Mouse (Mus musculus): ENCODE measurements around the gene Lrp3.
A peak's percentile ranks its signal among the peaks of the same experiment; 100 is the strongest.
"Not testable (repeated sequence)": the region's sequence is repeated elsewhere in the genome, so short reads cannot be mapped to it uniquely, and the experiment has no call there.

The Lrp3 gene

DNA sequence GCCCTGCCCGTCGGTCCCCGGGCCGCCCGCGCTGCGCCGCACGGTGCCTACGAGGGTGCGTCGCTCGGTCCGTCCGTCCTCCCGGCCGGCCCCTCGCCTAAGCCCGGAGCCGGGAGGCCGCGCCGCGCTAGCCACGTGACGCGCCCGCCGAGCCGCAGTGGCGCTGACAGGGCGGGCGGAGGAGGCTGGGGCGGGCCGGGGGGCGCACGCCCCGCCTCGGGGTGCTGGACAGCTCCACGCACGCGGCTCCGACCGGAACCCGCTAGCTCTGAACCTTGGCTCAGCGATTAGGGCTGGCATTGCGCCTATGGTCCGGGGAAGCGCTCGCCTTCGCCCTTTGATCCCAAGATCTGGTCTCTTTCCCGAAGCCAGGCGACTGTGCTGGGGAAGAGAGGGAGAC is at the start of gene Lrp3:
Gene Lrp3, minus strand, starts transcription at position 274 of the 400 bp plus-strand sequence.
- DNase-seq (ENCODE audit: low read depth, low spot score): peak; percentile 86

DNA sequence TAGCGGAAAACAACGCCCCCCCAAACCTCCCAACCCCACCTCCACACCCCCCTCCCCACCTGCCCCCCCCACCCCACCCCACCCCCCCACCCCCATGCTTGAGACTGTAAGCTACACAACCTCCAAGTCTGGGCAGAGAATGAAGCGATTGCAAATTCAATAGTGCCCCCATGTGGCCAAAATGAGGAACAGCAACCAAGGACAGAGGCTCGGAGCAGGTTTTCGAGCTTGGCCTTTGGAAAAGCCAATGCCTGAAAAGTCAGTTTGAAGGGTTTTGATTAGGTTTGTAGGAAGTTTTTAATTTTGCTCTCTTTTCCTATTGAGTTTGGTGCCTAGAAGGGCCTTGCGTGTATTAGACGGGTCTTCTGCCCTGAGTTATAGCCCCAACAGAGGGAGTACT is 49.4 kb upstream of the Lrp3 start:
- peak; percentile 72 for DNase-seq (ENCODE audit: low read depth, low spot score)

DNA sequence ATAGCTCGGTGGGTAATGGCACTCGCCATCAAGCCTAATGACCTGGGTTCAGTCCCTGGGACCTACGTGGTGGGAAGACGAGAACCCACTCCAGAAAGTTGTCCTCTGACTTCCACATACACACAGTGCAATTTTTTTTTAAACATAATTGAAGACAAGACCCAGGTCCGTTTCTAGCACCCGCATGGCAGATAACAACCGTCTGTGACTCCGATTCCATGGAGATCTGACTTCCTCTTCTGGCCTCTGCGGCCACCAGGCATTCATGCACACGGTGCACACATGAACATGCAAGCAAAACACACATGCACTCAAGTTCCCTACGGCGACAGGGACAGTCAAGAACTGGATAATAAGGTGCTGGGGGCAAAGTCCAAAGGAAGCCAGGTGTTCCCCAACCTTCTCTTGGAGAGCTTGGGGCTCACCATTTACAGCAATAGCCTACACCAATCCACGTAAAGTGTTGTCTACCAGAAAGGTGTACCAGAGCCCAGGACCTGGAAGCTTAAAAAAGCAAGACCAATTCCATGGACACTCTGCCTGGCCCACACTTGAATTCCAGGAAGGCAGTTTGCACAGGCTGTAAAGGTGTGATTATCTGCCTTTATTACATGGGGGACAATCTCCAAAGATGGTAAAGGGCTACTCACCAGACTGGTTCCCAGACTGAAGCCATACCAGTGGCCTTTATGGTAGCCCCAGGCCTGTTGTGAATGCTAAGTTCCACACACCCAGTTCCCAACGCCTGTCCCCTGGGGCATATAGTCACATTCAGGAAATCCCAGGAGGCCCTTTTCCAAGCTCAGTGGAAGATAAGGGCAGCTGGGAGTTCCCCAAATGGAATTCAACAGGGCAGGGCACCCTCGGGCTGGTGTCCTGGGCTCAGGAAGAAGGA is 48.5 kb upstream of the Lrp3 start:
- no peak for DNase-seq (ENCODE audit: low read depth, low spot score)

DNA sequence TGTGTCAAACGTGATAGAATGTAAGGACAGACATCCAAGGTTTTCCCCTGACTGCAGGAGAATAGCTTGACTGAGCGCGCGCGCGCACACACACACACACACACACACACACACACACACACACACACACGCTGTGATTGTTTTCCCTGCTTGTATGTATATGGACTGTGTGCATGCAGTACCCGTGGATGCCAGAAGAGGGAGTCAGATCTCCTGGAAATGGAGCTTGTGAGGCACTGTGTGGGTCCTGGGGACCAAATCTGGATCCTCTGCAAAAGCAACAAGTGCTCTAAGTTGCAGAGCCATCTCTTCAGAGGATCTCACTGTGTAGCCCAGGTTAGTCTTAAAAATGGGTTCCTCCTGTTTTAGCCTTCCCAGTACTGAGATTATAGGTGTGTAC is 44.1 kb upstream of the Lrp3 start:
- no peak for DNase-seq (ENCODE audit: low read depth, low spot score)

DNA sequence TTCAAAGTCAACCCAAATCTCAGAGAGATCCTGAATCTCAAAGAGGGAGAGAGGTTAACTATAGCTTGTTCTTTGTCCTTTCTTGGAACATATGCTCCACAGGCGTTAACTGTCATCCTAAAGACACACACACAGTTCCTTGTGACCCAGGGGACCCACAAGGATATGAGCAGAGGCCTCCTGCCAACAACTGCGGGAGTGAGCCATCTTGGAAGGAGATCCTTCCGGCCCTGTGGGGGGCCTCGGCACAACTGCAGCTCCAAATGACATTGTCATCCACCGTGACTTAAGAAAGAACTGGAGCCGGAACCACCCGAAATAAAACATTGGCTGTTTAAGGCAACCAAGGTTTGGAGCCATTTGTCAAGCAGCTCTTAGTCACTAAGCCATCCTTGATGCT is 43.0 kb upstream of the Lrp3 start:
- no peak for DNase-seq (ENCODE audit: low read depth, low spot score)

DNA sequence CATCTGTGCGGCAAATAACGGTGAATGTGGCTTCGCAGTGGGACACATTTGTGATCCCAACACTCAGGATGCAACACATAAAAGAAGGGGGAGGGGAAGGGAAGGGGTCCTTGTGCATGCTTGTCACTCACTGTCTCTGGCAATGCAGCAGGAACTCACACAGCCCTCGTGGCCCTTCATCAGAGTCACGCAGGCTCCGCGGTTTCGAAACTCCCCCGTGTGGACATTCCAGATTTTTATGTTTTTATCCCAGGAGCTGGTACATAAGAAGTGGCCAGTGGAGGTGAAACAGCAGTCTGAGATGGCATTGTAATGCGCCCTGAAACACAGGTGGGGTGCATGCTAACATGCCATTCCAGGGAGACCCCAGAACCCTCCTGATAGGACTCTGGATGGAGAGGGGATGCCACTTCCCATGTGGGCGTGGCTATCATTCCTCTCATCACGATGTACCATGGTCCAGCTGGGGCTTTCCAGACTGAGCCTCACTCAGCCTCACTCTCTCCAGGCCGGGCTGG is 36.8 kb upstream of the Lrp3 start:
- peak; percentile 67 for DNase-seq (ENCODE audit: low read depth, low spot score)

DNA sequence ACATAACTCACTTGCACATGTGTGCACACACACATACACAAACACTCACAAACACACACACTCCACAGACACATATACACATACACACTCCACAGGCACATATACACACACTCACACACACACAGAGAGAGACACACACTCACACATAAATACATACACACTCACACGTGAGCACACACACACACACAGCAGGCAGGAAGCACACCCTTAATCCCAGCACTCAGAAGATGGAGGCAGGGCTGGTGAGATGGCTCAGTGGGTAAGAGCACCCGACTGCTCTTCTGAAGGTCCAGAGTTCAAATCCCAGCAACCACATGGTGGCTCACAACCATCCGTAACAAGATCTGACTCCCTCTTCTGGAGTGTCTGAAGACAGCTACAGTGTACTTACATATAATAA is 22.6 kb upstream of the Lrp3 start:
- not testable (repeated sequence) for DNase-seq (ENCODE audit: low read depth, low spot score)

DNA sequence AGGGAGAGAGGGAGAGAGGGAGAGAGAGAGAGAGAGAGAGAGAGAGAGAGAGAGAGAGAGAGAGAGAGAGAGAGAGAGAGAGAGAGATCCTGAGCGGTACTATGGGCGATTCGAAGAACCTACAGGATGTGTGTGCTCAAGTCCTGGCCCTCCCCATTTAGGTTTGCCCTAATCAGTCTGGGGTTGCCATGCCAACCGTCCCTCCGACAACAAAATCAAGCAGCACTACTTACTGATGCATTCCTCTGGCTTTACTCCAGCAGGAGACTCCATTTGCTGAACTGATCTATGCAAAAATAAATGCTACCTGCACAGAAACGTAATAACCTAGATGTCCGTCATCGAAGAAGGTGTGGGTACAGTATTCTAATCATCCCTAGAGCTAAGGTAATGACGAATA is 20.0 kb upstream of the Lrp3 start:
- peak; percentile 94 for DNase-seq (ENCODE audit: low read depth, low spot score)

DNA sequence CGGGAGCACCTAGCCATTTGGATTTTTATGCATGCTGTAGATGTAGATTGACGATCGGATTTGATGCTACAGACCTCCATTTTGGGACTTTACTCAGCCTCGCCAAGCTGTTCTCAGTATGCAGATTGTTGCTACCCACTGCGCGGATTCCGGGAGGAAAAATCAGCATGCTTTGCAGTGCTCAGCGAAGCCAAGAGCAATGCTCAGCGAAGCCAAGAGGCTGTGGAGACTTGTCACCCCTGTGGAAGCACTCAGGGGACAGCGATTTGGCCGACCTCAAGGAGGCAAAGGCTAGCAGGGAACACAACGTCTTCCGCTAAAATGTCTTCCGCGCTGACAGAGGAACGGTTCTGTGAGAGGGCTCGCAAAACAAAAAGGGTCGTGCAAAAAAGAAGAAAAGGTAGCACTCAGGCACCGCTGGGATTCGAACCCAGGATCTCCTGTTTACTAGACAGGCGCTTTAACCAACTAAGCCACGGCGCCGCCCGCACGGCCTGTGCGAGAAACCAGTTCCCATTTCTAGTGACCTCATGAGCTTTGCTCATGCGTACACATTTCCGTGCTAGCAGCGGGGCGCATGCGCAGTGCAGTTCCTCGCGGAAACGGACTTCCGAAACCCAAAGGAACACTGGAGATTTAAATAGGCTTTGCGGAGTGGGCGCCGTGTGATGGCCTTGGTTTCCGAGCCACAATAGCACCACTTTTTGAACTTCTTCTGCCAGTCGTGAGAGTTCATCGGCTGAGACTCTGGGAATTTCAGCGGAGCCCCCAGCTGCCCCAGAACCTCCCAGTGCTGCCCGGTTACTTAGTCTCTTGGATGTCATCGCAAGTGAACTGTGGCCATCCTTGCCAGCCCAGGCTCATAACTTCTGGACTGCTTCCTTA is 19.3 kb upstream of the Lrp3 start:
- peak; percentile 98 for DNase-seq (ENCODE audit: low read depth, low spot score)

DNA sequence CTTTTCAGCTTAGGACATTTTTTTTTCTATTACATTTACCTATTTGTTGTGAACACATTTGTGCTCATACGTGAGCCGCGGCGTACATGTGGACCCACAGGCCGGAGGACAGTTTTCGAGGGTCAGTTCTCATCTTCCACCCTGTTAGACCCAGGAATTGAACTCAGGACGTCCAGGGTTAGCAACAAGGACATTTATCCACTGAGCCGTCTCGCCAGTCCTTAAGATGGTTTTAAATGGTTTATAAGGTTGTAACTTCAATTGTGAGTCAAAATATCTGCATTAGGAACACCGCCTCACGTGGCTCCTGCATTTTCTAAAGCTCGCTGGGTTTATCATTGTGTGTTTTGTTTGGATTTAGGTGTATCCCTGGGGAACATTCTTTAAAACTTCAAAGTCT is 18.6 kb upstream of the Lrp3 start:
- peak; percentile 27 for DNase-seq (ENCODE audit: low read depth, low spot score)

DNA sequence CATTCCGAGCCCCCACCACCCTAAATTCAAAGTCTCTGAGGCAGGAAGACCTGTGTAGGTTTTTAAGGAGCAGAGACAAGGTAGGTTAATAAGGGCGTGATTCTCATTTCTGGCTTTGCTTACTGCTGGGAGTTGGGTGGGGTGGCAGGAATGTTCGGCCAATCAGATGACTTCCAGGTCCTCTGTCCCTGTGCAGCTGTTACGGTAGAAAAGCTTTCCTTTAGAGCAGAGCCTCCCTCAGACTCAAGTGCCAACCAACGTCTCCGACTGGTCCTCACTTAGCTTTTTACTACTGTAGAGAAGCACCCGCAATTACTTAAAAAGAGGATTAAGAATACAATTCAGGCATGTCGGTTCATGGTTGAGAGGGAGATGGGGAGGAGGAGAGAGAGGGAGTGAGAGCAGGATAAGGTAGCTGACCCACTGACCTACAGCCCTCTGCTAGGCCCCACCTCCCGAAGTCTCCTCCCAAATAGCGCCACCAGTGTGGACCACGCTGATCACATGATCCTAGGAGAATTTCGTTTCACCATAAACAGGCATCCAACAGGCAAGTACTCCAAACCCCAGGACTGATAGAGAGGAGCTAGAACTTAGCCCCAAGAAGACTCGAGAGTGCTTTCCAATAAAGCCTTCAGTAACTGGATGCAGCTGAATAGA is 17.6 kb upstream of the Lrp3 start:
- DNase-seq (ENCODE audit: low read depth, low spot score): no peak

DNA sequence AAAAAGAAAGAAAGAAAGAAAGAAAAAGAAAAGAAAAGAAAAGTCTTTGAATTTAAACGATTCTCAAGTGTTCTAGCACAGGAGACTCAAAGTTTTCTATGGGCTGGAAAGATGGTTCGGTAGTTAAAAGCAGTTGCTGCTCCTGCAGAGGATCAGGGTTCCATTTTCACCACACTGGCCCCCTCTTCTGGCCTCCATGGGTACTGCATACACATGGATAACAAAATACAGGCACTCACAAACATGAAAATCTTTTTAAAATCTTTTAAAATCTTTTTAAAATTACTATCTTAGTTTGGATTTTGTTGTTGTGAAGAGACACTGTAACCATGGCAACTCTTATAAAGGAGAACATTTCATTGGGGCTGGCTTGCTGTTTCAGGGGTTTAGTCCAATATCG is 15.0 kb upstream of the Lrp3 start:
- DNase-seq (ENCODE audit: low read depth, low spot score): no peak

DNA sequence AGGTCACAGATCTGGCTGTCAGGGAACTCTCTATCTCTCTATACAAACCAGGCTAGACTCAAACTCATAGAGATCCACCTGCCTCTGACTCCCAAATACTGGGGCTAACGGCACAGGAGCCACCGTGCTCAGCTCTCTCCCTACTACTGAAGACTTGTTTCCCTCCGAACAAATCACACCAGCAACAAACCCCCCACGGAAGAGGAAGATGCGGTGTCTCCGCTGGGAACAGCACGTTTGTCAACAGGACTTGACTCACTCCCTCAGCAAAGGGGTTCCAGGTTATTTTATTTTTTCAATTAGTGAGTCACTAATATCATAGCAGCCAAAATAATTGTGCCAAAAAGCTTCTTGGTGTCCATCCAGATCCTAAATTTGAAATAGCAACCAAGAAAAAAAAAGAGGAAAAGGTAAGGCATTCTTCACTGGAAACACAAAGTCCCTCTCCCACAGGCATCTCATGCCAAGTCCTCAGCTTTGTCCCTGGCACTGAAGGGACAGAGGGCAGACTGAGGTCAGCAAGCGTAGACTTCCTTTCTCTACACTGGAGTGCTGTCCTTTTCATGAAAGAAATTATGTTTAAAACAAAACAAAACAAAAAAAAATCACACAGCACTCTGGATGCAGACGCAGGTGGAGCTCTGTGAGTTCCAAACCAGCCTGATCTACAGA is 5.5 kb upstream of the Lrp3 start:
- no peak for DNase-seq (ENCODE audit: low read depth, low spot score)

DNA sequence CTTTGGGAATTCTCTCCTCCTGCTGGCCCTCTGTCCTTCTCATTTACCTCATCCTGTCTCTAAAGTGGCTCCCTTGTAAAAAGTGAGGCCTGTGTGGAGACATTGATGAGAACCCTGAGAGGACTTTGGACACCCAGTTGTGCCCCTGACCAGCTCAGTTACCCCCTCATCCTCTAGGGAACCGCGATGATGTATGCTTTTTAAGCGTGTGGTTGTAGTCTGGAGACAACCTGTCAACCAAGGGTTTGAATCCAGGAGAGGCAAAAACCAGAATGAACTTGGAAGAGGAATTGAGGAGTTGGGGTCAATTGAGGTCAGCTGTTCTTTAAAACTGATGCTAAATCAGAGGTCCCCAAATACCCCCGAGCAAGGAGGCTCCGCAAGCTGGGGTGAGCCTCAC is 433 bp upstream of the Lrp3 start:
- no peak for DNase-seq (ENCODE audit: low read depth, low spot score)

DNA sequence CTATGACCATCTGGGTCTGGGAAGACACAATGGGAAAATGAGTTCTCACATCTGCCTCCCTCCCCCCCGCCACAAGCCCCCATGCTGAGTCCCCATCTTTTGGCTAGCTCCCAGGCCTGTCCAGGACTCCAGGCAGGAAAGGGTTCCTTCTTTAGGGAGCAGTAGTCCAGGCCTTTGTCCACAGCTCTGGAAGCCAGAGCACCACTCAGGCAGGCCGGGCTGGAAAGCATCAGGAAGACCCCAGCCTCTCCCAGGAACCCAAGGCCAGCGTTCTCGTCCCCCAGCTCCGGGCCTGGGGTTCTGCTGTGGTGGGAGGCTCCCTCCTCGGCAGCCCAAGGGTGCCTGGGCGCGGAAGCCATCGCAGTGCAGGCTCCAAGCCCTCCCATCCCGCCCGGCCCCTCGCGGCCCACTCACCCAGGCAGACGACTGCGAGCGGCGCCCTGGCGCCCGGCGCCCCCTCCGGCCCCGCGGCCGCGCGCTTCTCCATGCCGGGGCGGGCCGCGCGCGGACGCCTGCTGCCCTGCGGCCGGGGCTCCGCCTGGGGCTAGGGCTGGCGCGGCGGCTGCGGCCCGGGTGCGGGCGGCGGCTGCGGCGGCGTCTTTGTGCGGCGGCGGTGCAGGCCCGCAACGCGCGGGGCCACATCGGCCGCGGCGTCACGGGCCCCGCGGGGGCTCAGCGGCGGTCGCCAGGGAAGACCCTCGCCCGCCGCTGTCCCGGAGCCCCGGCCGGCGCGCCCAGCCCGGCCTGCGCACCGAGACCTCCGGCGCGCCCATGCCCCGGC is 666 bp downstream of the Lrp3 start:
- peak; percentile 34 for DNase-seq (ENCODE audit: low read depth, low spot score)

DNA sequence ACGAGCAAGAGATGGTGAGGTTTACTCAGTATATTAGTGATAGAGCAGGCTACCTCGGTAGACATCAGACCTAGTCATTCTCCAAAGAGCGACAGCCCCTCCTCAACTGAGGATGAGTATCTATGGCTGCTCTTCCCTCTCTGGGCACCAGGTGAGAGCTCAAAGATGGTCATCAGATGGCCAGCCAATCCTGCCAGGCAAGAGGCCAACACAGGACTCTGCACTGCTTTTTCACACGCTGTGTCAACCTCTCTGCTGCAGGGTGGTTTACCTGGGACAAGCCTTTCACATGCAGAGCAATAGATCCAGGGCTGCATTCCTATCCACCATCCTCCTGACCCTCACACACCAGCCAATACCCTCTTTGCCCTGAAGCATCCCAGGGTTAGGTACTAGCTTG is 3.5 kb downstream of the Lrp3 start:
- peak; percentile 52 for DNase-seq (ENCODE audit: low read depth, low spot score)

DNA sequence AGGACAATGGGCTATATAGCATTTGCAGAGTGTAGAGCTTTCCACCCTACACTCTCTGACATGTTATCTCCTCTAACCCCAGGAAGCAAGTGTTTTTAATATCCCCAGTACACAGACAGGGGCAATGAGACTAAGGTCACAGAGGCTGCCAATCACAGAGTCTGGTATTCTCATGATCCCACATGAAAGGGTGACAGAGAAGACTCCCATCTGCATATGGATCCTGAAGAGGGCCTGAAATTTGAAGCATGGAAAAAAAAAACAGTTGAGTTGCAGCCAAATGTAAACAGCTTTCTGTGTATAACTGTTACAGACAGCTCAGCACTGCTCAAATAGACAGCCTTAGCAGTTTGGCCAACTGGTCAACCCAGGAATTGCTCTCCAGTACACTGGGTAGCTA is 15.5 kb downstream of the Lrp3 start:
- DNase-seq (ENCODE audit: low read depth, low spot score): no peak

DNA sequence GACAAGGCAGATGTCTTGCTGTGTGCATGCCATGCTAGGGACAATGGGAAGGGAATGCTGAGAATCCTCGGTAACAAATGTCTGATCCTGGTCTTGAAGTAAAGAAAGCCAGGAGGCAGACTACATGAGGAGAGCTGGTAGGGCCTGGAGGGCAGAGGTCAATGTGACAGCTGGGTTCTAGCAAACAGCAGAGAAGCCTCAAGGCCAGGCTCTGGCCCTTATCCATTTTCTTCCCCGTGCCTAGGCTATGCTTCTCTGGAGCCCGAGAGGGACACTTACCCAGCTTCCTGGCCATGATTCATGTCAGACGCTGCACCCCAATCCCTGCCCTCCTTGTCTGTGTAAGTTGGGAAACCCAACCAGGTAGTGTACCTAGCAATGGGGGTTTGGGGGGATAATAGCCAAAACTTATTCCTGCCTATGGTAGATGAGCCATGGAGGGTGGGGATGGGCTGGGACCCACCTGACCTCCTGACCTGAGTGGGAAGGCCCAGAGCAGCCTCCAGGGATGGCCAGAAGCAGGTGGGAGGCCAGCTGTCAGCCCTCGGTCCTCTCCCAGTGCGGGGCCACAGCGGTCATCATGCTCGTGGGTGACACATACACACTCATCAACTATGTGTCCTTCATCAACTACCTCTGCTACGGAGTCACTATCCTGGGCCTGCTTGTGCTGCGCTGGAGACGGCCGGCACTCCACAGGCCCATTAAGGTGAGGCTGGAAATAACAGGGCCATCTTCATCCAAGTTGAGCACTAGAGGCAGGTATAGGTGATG is 16.1 kb downstream of the Lrp3 start:
- no peak for DNase-seq (ENCODE audit: low read depth, low spot score)

DNA sequence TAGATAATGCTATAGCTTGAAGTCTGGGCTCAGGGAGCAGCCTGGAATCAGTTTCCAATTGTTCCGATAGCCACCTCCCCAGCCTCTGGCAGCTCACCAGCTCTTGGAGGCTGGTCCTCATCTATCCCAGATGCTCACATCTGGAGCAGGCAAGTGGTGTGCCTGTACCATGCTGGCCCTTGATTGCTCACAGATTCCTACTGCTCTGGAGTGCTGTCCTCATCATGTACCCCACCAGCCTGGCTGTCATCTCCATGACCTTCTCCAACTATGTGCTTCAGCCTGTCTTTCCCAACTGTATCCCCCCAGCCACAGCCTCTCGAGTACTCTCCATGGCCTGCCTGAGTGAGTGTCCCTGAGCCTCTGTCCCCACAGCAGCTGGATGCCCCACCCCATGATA is 18.3 kb downstream of the Lrp3 start:
- no peak for DNase-seq (ENCODE audit: low read depth, low spot score)

DNA sequence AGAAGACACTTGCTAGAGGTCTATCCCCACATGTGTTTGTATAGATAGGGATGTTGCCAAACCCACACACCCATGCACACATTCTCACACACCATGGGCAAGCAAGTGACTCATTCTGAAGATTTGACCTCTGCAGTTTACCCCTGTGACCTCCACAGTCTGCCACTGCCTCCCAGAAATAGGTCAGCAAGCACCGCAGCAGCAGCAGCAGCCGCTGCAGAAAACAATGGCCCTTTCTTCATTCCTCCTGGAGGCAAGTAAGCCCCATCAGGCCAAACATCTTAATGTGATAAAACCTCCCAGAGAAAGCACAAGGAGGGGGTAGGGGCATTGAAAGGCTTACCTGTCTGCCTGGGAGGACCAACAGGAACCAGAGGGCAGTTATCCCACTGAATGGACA is 24.0 kb downstream of the Lrp3 start:
- DNase-seq (ENCODE audit: low read depth, low spot score): no peak
